Mouse (Mus musculus): ENCODE data around the gene Hsdl1.
A peak's percentile ranks its signal among the peaks of the same experiment; 100 is the strongest.

The Hsdl1 gene

DNA sequence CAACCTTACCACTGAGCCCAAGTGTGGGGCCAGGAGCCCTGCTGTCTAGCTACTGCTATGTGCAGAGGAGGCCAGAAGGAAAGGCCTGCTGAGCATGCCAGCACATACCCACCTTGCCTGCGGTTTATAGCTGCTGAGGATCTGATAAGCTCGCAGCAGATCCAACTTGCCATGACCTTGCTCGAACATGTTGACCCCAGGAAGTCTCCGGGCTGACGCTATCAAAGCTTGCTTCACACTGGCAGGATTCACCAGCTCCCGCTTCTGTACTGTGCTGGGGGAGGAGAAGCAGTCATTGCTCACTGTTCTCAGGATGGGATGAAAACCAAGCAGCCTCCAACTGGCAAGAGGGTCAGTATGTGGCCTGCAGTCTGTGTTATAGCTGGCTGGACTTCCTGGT, 44.0 kb downstream of the Hsdl1 start:
- DNase-seq (ENCODE audit: low spot score) = no peak

DNA sequence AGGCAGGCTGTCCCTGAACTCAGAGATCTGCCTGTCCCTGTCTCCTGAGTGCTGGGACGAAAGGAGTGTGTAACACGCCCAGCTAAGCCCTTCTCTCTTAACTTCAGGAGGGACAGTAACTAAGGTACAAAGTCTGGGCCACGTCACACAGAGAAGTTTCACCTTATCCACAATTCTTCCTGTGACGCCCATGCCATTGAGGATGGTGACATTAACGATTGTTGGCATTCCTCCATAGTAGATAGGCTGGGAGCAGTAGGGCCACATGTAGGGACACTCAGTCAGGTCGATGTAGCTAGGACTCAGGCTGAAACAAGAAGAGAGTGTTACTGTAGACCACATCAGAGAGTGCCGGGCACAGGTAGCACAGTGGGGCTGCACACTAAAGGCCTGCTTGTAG, 46.2 kb downstream of the Hsdl1 start:
- no peak for DNase-seq (ENCODE audit: low spot score)

DNA sequence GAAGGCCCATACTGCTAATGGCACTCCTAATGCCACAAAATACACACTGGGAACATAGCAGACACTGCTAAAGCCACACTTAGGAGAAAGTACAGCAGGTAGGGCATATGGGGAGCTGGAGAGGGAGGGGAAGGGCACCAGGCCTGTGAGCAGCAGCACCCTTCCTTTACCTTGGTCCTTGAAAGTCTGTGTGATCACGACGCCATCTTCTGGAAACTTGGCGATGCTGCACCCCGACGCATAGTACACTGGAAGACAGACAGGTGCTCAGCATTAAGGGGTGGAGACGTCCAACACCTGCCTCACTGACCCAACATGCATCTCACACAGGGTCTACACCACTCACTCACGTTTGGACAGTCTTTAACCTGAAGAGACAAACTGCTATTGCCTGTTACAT, 54.9 kb downstream of the Hsdl1 start:
- no peak for DNase-seq (ENCODE audit: low spot score)

DNA sequence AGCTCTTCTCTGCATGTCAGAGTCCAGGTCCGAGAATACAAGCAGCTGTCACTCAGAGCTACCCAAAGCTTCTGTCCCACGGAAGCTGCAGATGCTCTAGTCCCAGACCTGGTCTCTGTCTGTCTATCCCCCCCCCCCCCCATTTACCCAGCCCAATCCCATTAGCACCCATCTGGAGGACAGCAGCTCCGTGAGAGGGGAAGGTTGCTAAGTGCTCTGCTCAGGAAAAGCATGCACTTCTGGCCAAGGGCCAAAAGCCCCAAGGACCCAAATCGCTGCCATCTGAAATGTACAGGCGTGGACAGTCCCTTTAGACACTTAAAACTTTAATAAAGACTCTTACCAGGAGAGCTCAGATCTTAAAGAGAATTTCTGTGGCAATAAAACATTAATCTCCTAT, 58.3 kb downstream of the Hsdl1 start:
- no peak for DNase-seq (ENCODE audit: low spot score)

DNA sequence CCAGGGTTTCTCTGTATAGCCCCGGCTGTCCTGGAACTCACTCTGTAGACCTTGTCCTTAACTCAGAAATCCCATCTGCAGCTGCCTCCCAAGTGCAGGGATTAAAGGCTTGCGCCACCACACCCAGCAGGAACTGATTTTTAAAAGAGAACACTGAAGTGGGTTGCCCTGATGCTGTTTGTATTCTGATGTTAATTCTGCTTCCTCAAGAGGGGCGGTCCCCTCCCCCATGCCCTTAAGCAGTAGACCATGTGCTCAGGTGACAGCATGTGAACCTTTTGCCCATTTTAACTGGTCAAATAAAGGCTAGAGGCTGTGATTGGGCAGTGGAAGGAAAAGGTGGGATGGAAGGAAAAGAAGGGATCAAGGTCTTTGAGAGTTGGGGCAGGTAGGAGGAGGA, 59.2 kb downstream of the Hsdl1 start:
- DNase-seq (ENCODE audit: low spot score) = peak; percentile 12

DNA sequence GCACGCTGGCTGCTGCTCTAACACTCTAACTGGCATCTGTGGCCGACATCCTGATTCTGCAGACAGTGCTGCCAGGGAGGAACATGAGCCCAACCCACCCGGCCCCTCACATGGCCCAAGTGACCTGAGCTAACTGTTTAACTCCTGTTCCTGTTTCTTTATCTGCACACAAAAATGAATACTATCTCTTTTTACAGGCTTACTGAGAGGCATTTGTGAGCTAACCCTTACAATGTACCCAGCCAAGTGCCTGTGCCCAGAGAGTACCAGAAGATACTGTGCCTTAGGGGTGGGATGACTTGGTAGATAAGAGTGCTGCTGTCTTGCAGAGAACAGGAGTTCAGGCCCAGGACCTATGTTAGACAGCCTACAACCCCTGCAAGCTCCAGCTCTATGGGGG, 60.0 kb downstream of the Hsdl1 start:
- no peak for DNase-seq (ENCODE audit: low spot score)

DNA sequence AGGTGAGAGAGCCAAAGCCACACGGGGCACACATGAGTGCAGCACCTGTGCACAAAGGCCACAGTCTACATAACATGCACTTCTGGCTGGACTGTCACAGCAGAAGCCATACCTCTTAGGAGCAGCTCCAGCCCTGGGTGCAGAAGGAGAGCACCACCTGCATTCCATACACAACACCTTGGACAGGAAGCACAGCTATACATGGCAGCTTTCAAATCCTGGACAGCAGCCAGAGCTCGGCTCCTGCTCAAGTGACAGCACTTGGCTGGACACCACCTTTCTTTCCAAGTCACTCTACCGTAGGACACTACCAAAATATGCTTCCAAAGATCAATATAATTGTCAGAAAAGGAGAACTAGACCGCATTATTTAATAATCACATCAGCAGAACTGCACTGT, 61.6 kb downstream of the Hsdl1 start:
- no peak for DNase-seq (ENCODE audit: low spot score)

All from lung, postnatal 25 days (tissue).